Mouse (Mus musculus) spleen, adult 2 months (tissue): ENCODE measurements around the gene Tle3. TPM values are rescaled to one million over a fixed set of nuclear protein-coding genes. Genes with fewer than 3 reads are reported as not detected.

Experiments
- DNase-seq, 2 experiments: peaks; one replicate each; pipeline versions ENCODE4 v3.0.0 to v3.0.0-alpha.2; 2012 to 2021; ENCODE audit warnings: low spot score in 2 of 2, low read depth in 1 of 2
- H3K27ac ChIP-seq: fragments of 200-500 bp; 2 replicates; pipeline ENCODE4 v1.5.1; 2012; ENCODE audit warnings: low read length, inconsistent platforms; ENCODE audit not compliant: insufficient read depth
- H3K27me3 ChIP-seq: fragments of 200-500 bp; 2 replicates; pipeline ENCODE4 v1.6.1; 2012; ENCODE audit warnings: mild to moderate bottlenecking, moderate library complexity, low read length, inconsistent platforms; ENCODE audit not compliant: control insufficient read depth, insufficient read depth
- H3K36me3 ChIP-seq: fragments of 200-500 bp; 2 replicates; pipeline ENCODE4 v1.6.1; 2012; ENCODE audit warnings: mild to moderate bottlenecking, low read length, inconsistent platforms; ENCODE audit not compliant: control insufficient read depth, insufficient read depth
- H3K4me1 ChIP-seq: fragments of 200-500 bp; 2 replicates; pipeline ENCODE4 v1.6.1; 2011; ENCODE audit warnings: inconsistent platforms; ENCODE audit not compliant: control insufficient read depth, insufficient read depth, insufficient read length
- H3K4me3 ChIP-seq: fragments of 200-500 bp; 2 replicates; pipeline ENCODE4 v1.5.1; 2011; ENCODE audit warnings: mild to moderate bottlenecking, inconsistent platforms; ENCODE audit not compliant: insufficient read depth, insufficient read length; ENCODE audit errors: extremely low read depth
- CTCF ChIP-seq: fragments of 200-500 bp; IDR thresholded peaks from 2 replicates; pipeline ENCODE4 v1.5.1; 2011; ENCODE audit warnings: mild to moderate bottlenecking, inconsistent platforms; ENCODE audit not compliant: insufficient read depth, insufficient read length, insufficient replicate concordance; ENCODE audit errors: extremely low read depth
- POLR2A ChIP-seq: fragments of 200-500 bp; IDR thresholded peaks from 2 replicates; pipeline ENCODE4 v1.6.1; 2011; ENCODE audit warnings: low read depth, low read length, inconsistent platforms
- WGBS: fragments of 180-500 bp; shearing (Covaris S2); methylation state at CpG from one replicate; pipeline ENCODE4 v1.1.7; 2018; 5-methylcytosine and 5-hydroxymethylcytosine counted together
- polyA plus RNA-seq: library from polyadenylated mRNA; depleted of rRNA; stranded (reverse); fragments of >200 nt; gene quantifications from 2 replicates; pipeline ENCODE4 v1.2.3, GENCODE M21; 2012

Tle3 gene
- polyA plus RNA-seq, 1 experiment = 85.4 TPM

- 80% methylated on average over 5 of the region's 5 CpGs for WGBS
- no peak for DNase-seq
- no peaks in the 10 kb centered on the region for H3K36me3 ChIP-seq
- H3K27ac ChIP-seq = no peak overlapping the region
- H3K27me3 ChIP-seq = no peaks in the 10 kb centered on the region
- H3K4me1 ChIP-seq = no peaks in the 10 kb centered on the region; the same call in 1 of the 2 replicates
- TF ChIP-seq CTCF (no peak), POLR2A (no peak)
- H3K4me3 ChIP-seq = no peak overlapping the region
Measured at GRCm38 (mm10) chr9:61328173-61328572, 44.0 kb upstream of the Tle3 start.

DNA sequence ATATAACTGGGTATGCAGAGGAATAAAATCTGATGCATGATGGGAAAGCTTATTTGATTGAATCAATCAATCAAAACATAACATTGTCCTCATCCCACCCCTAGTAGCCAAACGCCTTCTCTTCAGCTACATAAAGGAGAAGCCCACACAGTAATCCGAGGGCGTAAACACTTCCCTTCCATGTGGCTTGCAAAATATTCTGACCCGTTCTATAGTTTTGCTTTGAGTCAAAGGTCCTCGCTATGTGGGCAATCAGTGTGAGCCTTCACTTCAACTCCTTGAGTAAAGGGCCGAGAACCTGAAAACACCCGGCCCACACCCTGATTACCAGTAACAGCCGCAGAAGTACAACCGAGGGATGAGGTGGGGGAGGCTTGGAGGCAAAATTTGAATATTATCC, 41.4 kb upstream of the Tle3 start:
- Histone ChIP-seq H3K27me3 (no peaks in the 10 kb centered on the region), H3K36me3 (no peaks in the 10 kb centered on the region), H3K4me1 (no peaks in the 10 kb centered on the region; the same call in 1 of the 2 replicates), H3K27ac (no peak overlapping the region), H3K4me3 (no peak overlapping the region)
- no peak for DNase-seq
- WGBS = 77% methylated on average over 9 of the region's 9 CpGs
- no peak for TF ChIP-seq POLR2A

DNA sequence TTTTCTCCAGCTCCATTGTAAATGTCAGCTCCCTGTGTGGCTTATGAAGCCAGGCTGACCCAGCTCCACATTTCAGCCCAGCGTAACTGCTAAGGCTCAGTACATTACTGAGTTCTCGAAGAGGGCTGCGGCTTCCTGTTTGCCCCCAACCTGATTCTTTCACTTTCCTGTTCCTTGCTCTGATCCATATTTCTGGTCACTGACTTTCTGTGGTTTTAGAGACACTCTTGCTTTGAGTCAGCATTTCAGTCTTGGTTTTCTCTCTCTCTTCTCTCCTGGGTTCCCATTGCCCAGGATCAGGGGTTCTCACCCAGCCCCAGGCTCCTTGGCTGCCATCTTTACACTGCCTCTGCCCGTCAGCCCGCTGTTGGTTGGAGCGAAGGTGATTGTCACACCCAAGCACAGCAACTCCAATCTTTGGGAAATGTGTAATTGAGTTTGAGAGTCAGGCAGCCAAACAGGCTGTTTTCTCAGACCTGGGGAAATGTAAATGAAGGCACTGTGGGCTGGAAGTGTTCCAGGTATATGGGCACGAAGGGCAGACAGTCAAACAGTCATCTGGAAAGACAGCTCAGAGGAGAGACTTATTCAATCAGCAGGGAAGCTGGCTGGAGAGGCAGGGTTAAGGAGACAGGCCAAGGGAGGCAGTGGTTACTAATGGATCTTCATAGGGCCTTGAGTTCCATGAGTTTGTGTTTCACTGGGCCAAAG, 39.8 kb upstream of the Tle3 start:
- TF ChIP-seq CTCF (no peak), POLR2A (no peak)
- DNase-seq = no peak
- WGBS = 52% methylated on average over 7 of the region's 7 CpGs
- no peak overlapping the region for H3K27ac ChIP-seq
- H3K4me3 ChIP-seq = no peak overlapping the region
- no peaks in the 10 kb centered on the region for H3K36me3 ChIP-seq
- H3K27me3 ChIP-seq = no peaks in the 10 kb centered on the region
- H3K4me1 ChIP-seq = no peaks in the 10 kb centered on the region; the same call in 1 of the 2 replicates

GRCm38 (mm10) chr9:61336179-61336578, 36.0 kb upstream of the Tle3 start:
- no peak for DNase-seq
- H3K27me3 ChIP-seq = no peaks in the 10 kb centered on the region
- no peak overlapping the region for H3K4me3 ChIP-seq
- TF ChIP-seq CTCF (no peak), POLR2A (no peak)
- no peaks in the 10 kb centered on the region; the same call in 1 of the 2 replicates for H3K4me1 ChIP-seq
- no peaks in the 10 kb centered on the region for H3K36me3 ChIP-seq
- no peak overlapping the region for H3K27ac ChIP-seq

DNA sequence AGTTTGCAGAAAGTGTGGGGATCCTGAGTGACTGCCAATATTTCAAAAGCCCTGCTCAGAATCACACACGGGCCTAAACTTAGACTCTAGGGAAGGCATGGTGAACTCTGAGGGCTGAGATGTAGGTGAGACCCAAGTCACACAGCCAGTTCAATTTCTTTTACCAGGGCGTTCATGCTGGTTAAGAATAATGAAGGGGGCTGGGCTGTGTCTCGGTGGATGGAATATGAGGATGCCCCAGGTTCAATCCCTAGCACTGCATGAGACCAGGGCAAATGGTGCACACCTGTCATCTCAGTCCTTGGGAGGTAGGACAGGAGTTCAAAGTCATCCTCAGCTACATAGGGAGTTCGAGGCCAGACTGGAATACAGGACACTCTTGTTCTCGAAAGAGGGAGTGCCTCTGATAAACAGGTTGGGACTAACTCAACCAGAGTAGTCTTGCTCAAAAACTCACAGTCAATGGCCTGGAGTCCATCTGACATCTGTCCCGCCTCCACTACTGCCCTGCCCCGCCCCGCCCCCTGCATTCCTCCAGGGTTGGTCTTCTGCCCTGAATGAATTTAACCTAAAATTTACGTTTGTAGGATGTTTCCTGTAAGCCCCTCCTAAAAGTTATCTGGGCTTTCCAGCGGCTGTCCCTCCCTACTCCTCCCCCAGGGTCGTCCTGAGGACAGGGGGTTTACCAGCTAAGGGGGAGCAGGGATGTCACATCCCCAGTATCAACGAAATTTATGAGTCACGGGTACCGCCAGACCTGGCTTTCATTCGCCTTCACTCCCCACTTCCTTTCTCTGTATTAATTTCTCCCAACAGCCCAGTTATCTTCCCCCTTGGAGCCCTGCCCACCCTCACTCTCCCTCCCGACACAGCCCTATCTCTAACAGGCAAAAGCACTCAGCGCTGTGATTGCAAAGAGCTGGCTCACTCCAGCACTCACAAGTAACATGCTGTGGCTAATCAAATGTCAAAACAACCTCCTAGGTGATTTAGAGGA, 35.3 kb upstream of the Tle3 start:
- no peak for TF ChIP-seq CTCF
- no peak for TF ChIP-seq POLR2A
- Histone ChIP-seq H3K4me3 (no peak overlapping the region), H3K27me3 (no peaks in the 10 kb centered on the region), H3K4me1 (no peaks in the 10 kb centered on the region; the same call in 1 of the 2 replicates), H3K36me3 (no peaks in the 10 kb centered on the region), H3K27ac (no peak overlapping the region)
- WGBS = 44% methylated on average over 17 of the region's 17 CpGs
- DNase-seq = no peak

DNA sequence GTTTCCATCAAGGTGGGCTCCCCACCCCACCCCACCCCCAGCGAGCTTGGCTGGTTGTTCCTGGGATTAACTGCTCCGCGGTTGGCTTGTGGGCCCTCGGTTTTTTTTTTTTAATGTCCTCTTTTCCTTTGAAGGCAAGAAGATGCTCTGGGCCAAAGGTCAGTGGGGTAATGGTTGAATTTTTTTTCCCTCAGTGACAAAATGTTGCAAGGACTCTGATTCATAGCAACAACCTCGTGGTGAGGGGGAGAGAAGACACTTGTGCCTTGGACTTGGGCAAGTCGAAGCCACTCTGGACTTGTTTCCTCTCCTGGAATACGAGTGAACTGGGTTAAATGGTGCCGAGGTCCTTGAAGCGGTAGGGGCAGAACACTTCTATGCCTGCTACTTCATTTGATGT, 34.5 kb upstream of the Tle3 start:
- H3K4me1 ChIP-seq = no peaks in the 10 kb centered on the region; the same call in 1 of the 2 replicates
- no peaks in the 10 kb centered on the region for H3K27me3 ChIP-seq
- 20% methylated on average over 9 of the region's 9 CpGs for WGBS
- no peak overlapping the region for H3K27ac ChIP-seq
- no peak overlapping the region for H3K4me3 ChIP-seq
- DNase-seq = no peak
- no peaks in the 10 kb centered on the region for H3K36me3 ChIP-seq
- TF ChIP-seq POLR2A (no peak), CTCF (no peak)
